Mouse (Mus musculus): ENCODE data around the gene Kdelr2. TPM values are rescaled to one million over a fixed set of nuclear protein-coding genes. Genes with fewer than 3 reads are reported as not detected.

The Kdelr2 gene
- total RNA-seq (2018; cell fraction: chromatin; rRNA removed): 10 to 100 TPM in 1 of 26 experiments, 1 to 10 TPM in 25; 1.4 to 28.6 (median 4.2) TPM
- 10 to 100 TPM; 35.9 to 55.8 (median 42.9) TPM for total RNA-seq (2018; cell fraction: cytosol; rRNA removed)
- total RNA-seq (2018; cell fraction: nucleus; rRNA removed): 10 to 100 TPM; 11.8 to 49.6 (median 23.9) TPM
- 32.5 to 65.4 TPM (median 39.8 TPM) in 3 replicates for polyA plus RNA-seq (2018)

- H3K4me3 ChIP-seq (ENCODE audit: inconsistent target): peak within 1 kb of the TSS; percentile 77
- no peaks in the 10 kb centered on the region; the same call in 1 of the 2 replicates for H3K36me3 ChIP-seq (ENCODE audit: inconsistent target)
- H3K79me2 ChIP-seq (ENCODE audit: inconsistent target): peaks cover 45% of the 10 kb centered on the region
- peak within 1 kb of the TSS; percentile 35 for H3K27ac ChIP-seq
- 2% methylated on average over 63 of the region's 72 CpGs for whole genome bisulfite sequencing (ENCODE audit: missing documents)
These were observed at the start of gene Kdelr2 for GRCm38 (mm10) chr5:143403221-143404147. Kdelr2 (plus strand) TSS chr5:143403838.

- Histone ChIP-seq H3K27ac (no peak overlapping the region), H3K79me2 (ENCODE audit: inconsistent target) (no peaks in the 10 kb centered on the region), H3K4me3 (ENCODE audit: inconsistent target) (no peak overlapping the region), H3K36me3 (ENCODE audit: inconsistent target) (no peaks in the 10 kb centered on the region)
- 36% methylated on average over 5 of the region's 5 CpGs for WGBS (ENCODE audit: missing documents)
These were observed 47.6 kb upstream of the Kdelr2 start for GRCm38 (mm10) chr5:143356017-143356416.

- no peaks in the 10 kb centered on the region for H3K79me2 ChIP-seq (ENCODE audit: inconsistent target)
- H3K36me3 ChIP-seq (ENCODE audit: inconsistent target): no peaks in the 10 kb centered on the region
- H3K27ac ChIP-seq: no peak within 1 kb of the TSS
- 40% methylated on average over 15 of the region's 17 CpGs for WGBS (ENCODE audit: missing documents)
- no peak within 1 kb of the TSS for H3K4me3 ChIP-seq (ENCODE audit: inconsistent target)
These were observed 46.8 kb upstream of the Kdelr2 start, which contains the start of gene Grid2ip for GRCm38 (mm10) chr5:143356686-143357388. Grid2ip (plus strand) TSS chr5:143357338.

- Histone ChIP-seq H3K36me3 (ENCODE audit: inconsistent target) (no peaks in the 10 kb centered on the region), H3K27ac (no peak overlapping the region), H3K4me3 (ENCODE audit: inconsistent target) (no peak overlapping the region), H3K79me2 (ENCODE audit: inconsistent target) (no peaks in the 10 kb centered on the region)
- 6% methylated on average over 28 of the region's 28 CpGs for WGBS (ENCODE audit: missing documents)
These were observed 46.1 kb upstream of the Kdelr2 start for GRCm38 (mm10) chr5:143357564-143357963.

GRCm38 (mm10) chr5:143359263-143359662, 44.4 kb upstream of the Kdelr2 start:
- H3K4me3 ChIP-seq (ENCODE audit: inconsistent target): no peak overlapping the region
- H3K27ac ChIP-seq: no peak overlapping the region
- H3K79me2 ChIP-seq (ENCODE audit: inconsistent target): no peaks in the 10 kb centered on the region
- WGBS (ENCODE audit: missing documents): 30% methylated on average over 7 of the region's 7 CpGs
- H3K36me3 ChIP-seq (ENCODE audit: inconsistent target): no peaks in the 10 kb centered on the region

GRCm38 (mm10) chr5:143360000-143360399, 43.6 kb upstream of the Kdelr2 start:
- no peak overlapping the region for H3K27ac ChIP-seq
- H3K79me2 ChIP-seq (ENCODE audit: inconsistent target): no peaks in the 10 kb centered on the region
- 95% methylated on average over 3 of the region's 5 CpGs for WGBS (ENCODE audit: missing documents)
- no peak overlapping the region for H3K4me3 ChIP-seq (ENCODE audit: inconsistent target)
- no peaks in the 10 kb centered on the region for H3K36me3 ChIP-seq (ENCODE audit: inconsistent target)

- no peaks in the 10 kb centered on the region for H3K36me3 ChIP-seq (ENCODE audit: inconsistent target)
- WGBS (ENCODE audit: missing documents): 76% methylated on average over 7 of the region's 7 CpGs
- no peak overlapping the region for H3K27ac ChIP-seq
These were observed 42.2 kb upstream of the Kdelr2 start for GRCm38 (mm10) chr5:143361428-143361827.

GRCm38 (mm10) chr5:143363678-143364615, 39.7 kb upstream of the Kdelr2 start:
- Histone ChIP-seq H3K79me2 (ENCODE audit: inconsistent target) (no peaks in the 10 kb centered on the region), H3K36me3 (ENCODE audit: inconsistent target) (no peaks in the 10 kb centered on the region), H3K27ac (no peak overlapping the region), H3K4me3 (ENCODE audit: inconsistent target) (no peak overlapping the region)
- 5% methylated on average over 46 of the region's 47 CpGs for WGBS (ENCODE audit: missing documents)

More at GRCm38 (mm10) chr5:143361428-143361827, 42.2 kb upstream of the Kdelr2 start:
- Histone ChIP-seq H3K4me3 (ENCODE audit: inconsistent target) (no peak overlapping the region), H3K79me2 (ENCODE audit: inconsistent target) (no peaks in the 10 kb centered on the region)

GRCm38 (mm10) chr5:143367931-143368330, 35.7 kb upstream of the Kdelr2 start:
- WGBS (ENCODE audit: missing documents): 84% methylated on average over 3 of the region's 3 CpGs
- H3K79me2 ChIP-seq (ENCODE audit: inconsistent target): no peaks in the 10 kb centered on the region
- H3K36me3 ChIP-seq (ENCODE audit: inconsistent target): no peaks in the 10 kb centered on the region
- no peak overlapping the region for H3K4me3 ChIP-seq (ENCODE audit: inconsistent target)
- no peak overlapping the region for H3K27ac ChIP-seq

GRCm38 (mm10) chr5:143369611-143370255, 33.9 kb upstream of the Kdelr2 start:
- H3K4me3 ChIP-seq (ENCODE audit: inconsistent target): no peak overlapping the region
- no peaks in the 10 kb centered on the region for H3K79me2 ChIP-seq (ENCODE audit: inconsistent target)
- H3K27ac ChIP-seq: no peak overlapping the region
- H3K36me3 ChIP-seq (ENCODE audit: inconsistent target): no peaks in the 10 kb centered on the region
- WGBS (ENCODE audit: missing documents): 5% methylated on average over 36 of the region's 36 CpGs

- H3K4me3 ChIP-seq (ENCODE audit: inconsistent target): no peak overlapping the region
- 36% methylated on average over 17 of the region's 17 CpGs for WGBS (ENCODE audit: missing documents)
- H3K79me2 ChIP-seq (ENCODE audit: inconsistent target): no peaks in the 10 kb centered on the region
- no peak overlapping the region for H3K27ac ChIP-seq
- no peaks in the 10 kb centered on the region for H3K36me3 ChIP-seq (ENCODE audit: inconsistent target)
These were observed 33.1 kb upstream of the Kdelr2 start for GRCm38 (mm10) chr5:143370416-143371145.

- no peak overlapping the region for H3K4me3 ChIP-seq (ENCODE audit: inconsistent target)
- no peaks in the 10 kb centered on the region for H3K36me3 ChIP-seq (ENCODE audit: inconsistent target)
- no peak overlapping the region for H3K27ac ChIP-seq
- 57% methylated on average over 4 of the region's 4 CpGs for WGBS (ENCODE audit: missing documents)
- H3K79me2 ChIP-seq (ENCODE audit: inconsistent target): no peaks in the 10 kb centered on the region
These were observed 32.5 kb upstream of the Kdelr2 start for GRCm38 (mm10) chr5:143371146-143371510.

GRCm38 (mm10) chr5:143372818-143373217, 30.8 kb upstream of the Kdelr2 start:
- WGBS (ENCODE audit: missing documents): 4% methylated on average over 35 of the region's 35 CpGs
- Histone ChIP-seq H3K4me3 (ENCODE audit: inconsistent target) (no peak overlapping the region), H3K27ac (no peak overlapping the region), H3K36me3 (ENCODE audit: inconsistent target) (no peaks in the 10 kb centered on the region), H3K79me2 (ENCODE audit: inconsistent target) (no peaks in the 10 kb centered on the region)
